Mouse (Mus musculus) spleen, postnatal 10 days (tissue): ENCODE measurements around the gene Zscan20.

Experiments
- DNase-seq, 2 experiments: peaks; one replicate each; pipeline ENCODE4 v3.0.0; 2021 to 2022; ENCODE audit warnings: low spot score in 2 of 2

Gene Zscan20

GRCm38 (mm10) chr4:128609925-128610402 lies at the start of gene Zscan20:
Gene Zscan20, minus strand, starts transcription at chr4:128610098.
- DNase-seq: peak; percentile 69 to 93

- DNase-seq: no peak
These were observed 45.5 kb upstream of the Zscan20 start for GRCm38 (mm10) chr4:128655446-128655845.

GRCm38 (mm10) chr4:128654505-128655381 lies 44.8 kb upstream of the Zscan20 start, which contains the start of gene Phc2:
Gene Phc2, plus strand, starts transcription at chr4:128654702.
- peak; percentile 64 to 90 for DNase-seq

GRCm38 (mm10) chr4:128652584-128653298 lies 42.8 kb upstream of the Zscan20 start:
- DNase-seq: no peak

GRCm38 (mm10) chr4:128651530-128651929 lies 41.6 kb upstream of the Zscan20 start:
- DNase-seq: no peak

GRCm38 (mm10) chr4:128648567-128649255 lies 38.8 kb upstream of the Zscan20 start:
- DNase-seq: no peak

- DNase-seq: no peak
These were observed 36.9 kb upstream of the Zscan20 start for GRCm38 (mm10) chr4:128646762-128647161.

GRCm38 (mm10) chr4:128645896-128646295 lies 36.0 kb upstream of the Zscan20 start:
- DNase-seq: no peak

GRCm38 (mm10) chr4:128641766-128642717 lies 32.1 kb upstream of the Zscan20 start:
- no peak for DNase-seq

GRCm38 (mm10) chr4:128638265-128638923 lies 28.5 kb upstream of the Zscan20 start:
- no peak for DNase-seq

GRCm38 (mm10) chr4:128637250-128637649 lies 27.4 kb upstream of the Zscan20 start:
- DNase-seq: no peak

- no peak for DNase-seq
These were observed 26.1 kb upstream of the Zscan20 start for GRCm38 (mm10) chr4:128635894-128636585.

- no peak for DNase-seq
These were observed 25.6 kb upstream of the Zscan20 start for GRCm38 (mm10) chr4:128635451-128635850.

- no peak for DNase-seq
These were observed 11.2 kb upstream of the Zscan20 start for GRCm38 (mm10) chr4:128621109-128621508.

- no peak for DNase-seq
These were observed 10.7 kb upstream of the Zscan20 start for GRCm38 (mm10) chr4:128620572-128620971.

GRCm38 (mm10) chr4:128618963-128619362 lies 9.1 kb upstream of the Zscan20 start:
- no peak for DNase-seq

- DNase-seq: peak in 1 of 2 experiments; percentile 61
These were observed 8.5 kb upstream of the Zscan20 start, which contains the start of gene Tlr12 for GRCm38 (mm10) chr4:128618246-128618911. Gene Tlr12, minus strand, starts transcription at chr4:128618619.

GRCm38 (mm10) chr4:128617363-128618120 lies 7.6 kb upstream of the Zscan20 start:
- DNase-seq: no peak
